Mouse (Mus musculus) heart, postnatal 0 days (tissue): ENCODE data around the gene Ror2.

Experiments used
- CTCF ChIP-seq: IDR thresholded peaks from 2 replicates; pipeline ENCODE4 v1.5.1; 2016; ENCODE audit warnings: antibody characterized with exemption, control low read depth, low read depth
- EP300 ChIP-seq: IDR thresholded peaks from 2 replicates; pipeline ENCODE4 v1.6.1; 2016; ENCODE audit warnings: antibody characterized with exemption, low read depth

- TF ChIP-seq CTCF (no peak), EP300 (no peak)
Observed at GRCm38 (mm10) chr13:53106676-53107075, 179.2 kb downstream of the Ror2 start.
